Mouse (Mus musculus): ENCODE data around the gene Gga2. TPM values are rescaled to one million over a fixed set of nuclear protein-coding genes. Genes with fewer than 3 reads are reported as not detected.
A peak's percentile ranks its signal among the peaks of the same experiment; 100 is the strongest.

The Gga2 gene
- polyA plus RNA-seq, 1 experiment from 2014 or later: 98.0 TPM

DNA sequence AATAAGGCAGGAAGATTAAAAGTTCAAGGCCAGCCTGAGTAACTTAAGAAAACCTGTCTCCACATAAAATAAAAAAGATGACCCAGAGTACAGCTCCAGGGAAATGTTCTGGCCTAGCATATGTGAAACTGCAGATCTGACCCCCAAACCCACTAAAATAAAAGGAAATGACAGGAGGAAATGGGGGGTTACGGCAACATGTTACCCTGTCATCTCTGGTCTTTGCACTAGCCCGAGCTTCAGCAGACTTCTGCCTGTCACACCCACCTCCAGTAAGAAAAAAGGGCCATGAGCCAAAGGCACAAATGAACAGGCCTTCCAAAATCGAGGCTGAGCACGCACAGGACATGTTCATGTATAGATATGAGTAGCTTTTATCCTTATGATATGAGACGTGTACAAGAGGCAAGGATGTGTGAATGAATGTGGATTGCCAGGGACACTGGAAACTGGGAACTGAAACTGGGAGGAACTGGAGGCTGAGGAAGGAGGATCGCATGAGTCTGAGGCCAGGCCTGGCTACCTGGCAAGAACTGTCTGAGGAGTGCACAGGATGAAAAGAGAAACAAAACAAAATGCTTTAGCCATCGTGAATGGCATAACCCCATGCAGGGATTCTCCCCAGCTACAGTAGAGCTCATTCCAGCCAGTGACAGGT lies 59.0 kb downstream of the Gga2 start:
- Histone ChIP-seq H3K4me3 (no peak overlapping the region), H3K9me3 (replicated peaks) (peaks cover 3% of the 10 kb centered on the region), H3K27ac (ENCODE audit: poor library complexity, severe bottlenecking) (no peak overlapping the region), H3K9ac (no peak overlapping the region), H3K27me3 (replicated peaks) (no peaks in the 10 kb centered on the region), H3K4me2 (no peak overlapping the region), H3K4me1 (replicated peaks) (peaks cover 4% of the 10 kb centered on the region; the same call in 1 of the 2 replicates), H3K36me3 (peaks cover 25% of the 10 kb centered on the region)
- WGBS: 76% methylated on average over 7 of the region's 7 CpGs
- ATAC-seq (ENCODE audit: insufficient number of reproducible peaks, low FRiP score): no peak

- Histone ChIP-seq H3K4me2 (no peak overlapping the region), H3K4me3 (no peak overlapping the region), H3K27me3 (replicated peaks) (no peaks in the 10 kb centered on the region), H3K27ac (ENCODE audit: poor library complexity, severe bottlenecking) (no peak overlapping the region), H3K4me1 (replicated peaks) (no peaks in the 10 kb centered on the region), H3K9me3 (replicated peaks) (no peaks in the 10 kb centered on the region), H3K9ac (no peak overlapping the region), H3K36me3 (peaks cover 24% of the 10 kb centered on the region)
- ATAC-seq (ENCODE audit: insufficient number of reproducible peaks, low FRiP score): no peak
- 87% methylated on average over 12 of the region's 12 CpGs for WGBS
Observed at GRCm38 (mm10) chr7:121955802-121956201, 65.2 kb downstream of the Gga2 start.

- H3K9ac ChIP-seq: no peak overlapping the region
- H3K4me2 ChIP-seq: no peak overlapping the region
- 87% methylated on average over 11 of the region's 11 CpGs for WGBS
- H3K27ac ChIP-seq (ENCODE audit: poor library complexity, severe bottlenecking): no peak overlapping the region
- H3K4me1 ChIP-seq (replicated peaks): no peaks in the 10 kb centered on the region
- H3K9me3 ChIP-seq (replicated peaks): no peaks in the 10 kb centered on the region
- H3K4me3 ChIP-seq: no peak overlapping the region
- ATAC-seq (ENCODE audit: insufficient number of reproducible peaks, low FRiP score): no peak
- no peaks in the 10 kb centered on the region for H3K27me3 ChIP-seq (replicated peaks)
- H3K36me3 ChIP-seq: peaks cover 28% of the 10 kb centered on the region
Observed at GRCm38 (mm10) chr7:121954891-121955669, 65.9 kb downstream of the Gga2 start.

DNA sequence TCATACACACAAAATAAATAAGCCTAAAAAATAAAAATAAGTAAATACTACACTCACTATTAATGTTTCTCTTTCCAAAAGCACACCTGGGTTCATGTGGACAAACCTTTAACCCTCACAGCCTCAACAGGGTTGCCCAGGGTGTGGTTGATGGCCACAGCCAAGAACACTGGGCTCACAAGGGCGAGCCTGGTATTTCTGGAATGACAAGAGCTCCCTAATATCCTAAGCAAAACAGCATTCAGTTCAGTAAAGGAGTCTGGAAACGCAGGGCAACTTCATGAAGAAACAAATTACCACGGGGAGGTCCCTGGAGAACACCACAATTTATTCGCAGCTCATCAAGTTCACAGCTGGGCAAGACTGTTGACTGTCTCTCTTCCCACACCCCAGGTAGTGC lies 73.5 kb downstream of the Gga2 start:
- 58% methylated on average over 4 of the region's 4 CpGs for WGBS
- H3K4me2 ChIP-seq: no peak overlapping the region
- ATAC-seq (ENCODE audit: insufficient number of reproducible peaks, low FRiP score): no peak
- H3K9ac ChIP-seq: no peak overlapping the region
- no peak overlapping the region for H3K27ac ChIP-seq (ENCODE audit: poor library complexity, severe bottlenecking)
- H3K4me3 ChIP-seq: no peak overlapping the region
- H3K9me3 ChIP-seq (replicated peaks): peaks cover 2% of the 10 kb centered on the region; the same call in 1 of the 2 replicates
- H3K4me1 ChIP-seq (replicated peaks): peaks cover 6% of the 10 kb centered on the region
- no peaks in the 10 kb centered on the region for H3K27me3 ChIP-seq (replicated peaks)
- H3K36me3 ChIP-seq: peaks cover 37% of the 10 kb centered on the region

- peaks cover 19% of the 10 kb centered on the region for H3K4me1 ChIP-seq (replicated peaks)
- no peak overlapping the region for H3K9ac ChIP-seq
- H3K4me3 ChIP-seq: no peak overlapping the region
- no peak overlapping the region for H3K27ac ChIP-seq (ENCODE audit: poor library complexity, severe bottlenecking)
- WGBS: 79% methylated on average over 5 of the region's 5 CpGs
- peaks cover 38% of the 10 kb centered on the region for H3K36me3 ChIP-seq
- ATAC-seq (ENCODE audit: insufficient number of reproducible peaks, low FRiP score): no peak
- peaks cover 2% of the 10 kb centered on the region; the same call in 1 of the 2 replicates for H3K9me3 ChIP-seq (replicated peaks)
- H3K4me2 ChIP-seq: no peak overlapping the region
- no peaks in the 10 kb centered on the region for H3K27me3 ChIP-seq (replicated peaks)
Observed at GRCm38 (mm10) chr7:121946196-121946595, 74.8 kb downstream of the Gga2 start.

DNA sequence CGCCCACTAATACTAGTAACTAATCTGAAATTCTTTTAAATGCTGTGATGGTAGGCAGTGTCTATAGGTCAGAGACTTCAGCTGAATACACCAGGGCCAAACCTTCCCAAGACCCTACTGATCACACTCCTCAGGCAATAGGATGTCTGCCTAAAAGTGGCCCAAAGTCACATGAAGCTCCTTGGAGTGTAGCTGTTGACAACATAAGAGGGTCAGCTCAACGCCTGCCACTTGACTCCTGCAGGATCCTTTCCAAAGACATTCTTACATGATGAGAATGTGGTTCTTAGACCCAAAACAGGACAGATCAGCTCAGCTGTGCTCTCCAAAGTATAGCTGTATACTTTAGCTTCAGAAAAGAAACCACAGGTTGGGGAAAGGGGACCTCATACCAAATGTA lies 78.7 kb downstream of the Gga2 start:
- H3K36me3 ChIP-seq: peaks cover 18% of the 10 kb centered on the region
- no peak for ATAC-seq (ENCODE audit: insufficient number of reproducible peaks, low FRiP score)
- 62% methylated on average over 2 of the region's 2 CpGs for WGBS

DNA sequence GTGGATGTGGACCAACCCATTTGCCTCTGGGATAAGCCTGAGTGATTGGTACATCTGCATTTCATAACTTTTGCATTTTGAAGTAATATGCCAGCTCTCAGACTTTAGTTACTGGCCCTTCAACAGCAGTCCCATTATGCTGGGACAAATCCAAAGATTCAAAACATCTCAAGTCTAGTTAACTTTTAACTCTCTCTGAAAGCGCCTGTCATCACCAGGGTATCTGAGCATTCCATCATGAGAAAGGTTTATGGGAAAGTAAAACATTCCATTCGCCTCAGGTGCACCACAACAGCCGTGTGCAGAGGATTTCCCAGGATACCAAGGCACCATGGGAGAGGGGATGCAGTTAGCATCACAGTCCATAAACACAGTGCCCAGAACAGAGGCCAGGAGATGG lies 79.4 kb downstream of the Gga2 start:
- ATAC-seq (ENCODE audit: insufficient number of reproducible peaks, low FRiP score): no peak
- H3K36me3 ChIP-seq: peaks cover 18% of the 10 kb centered on the region
- WGBS: 79% methylated on average over 3 of the region's 3 CpGs
- H3K4me2 ChIP-seq: no peak overlapping the region
- H3K27me3 ChIP-seq (replicated peaks): no peaks in the 10 kb centered on the region
- H3K9ac ChIP-seq: no peak overlapping the region
- no peak overlapping the region for H3K4me3 ChIP-seq
- peaks cover 2% of the 10 kb centered on the region; the same call in 1 of the 2 replicates for H3K9me3 ChIP-seq (replicated peaks)
- peaks cover 60% of the 10 kb centered on the region for H3K4me1 ChIP-seq (replicated peaks)
- no peak overlapping the region for H3K27ac ChIP-seq (ENCODE audit: poor library complexity, severe bottlenecking)

More for the DNA sequence above, 78.7 kb downstream of the Gga2 start:
- no peaks in the 10 kb centered on the region for H3K27me3 ChIP-seq (replicated peaks)
- peaks cover 2% of the 10 kb centered on the region; the same call in 1 of the 2 replicates for H3K9me3 ChIP-seq (replicated peaks)
- H3K4me2 ChIP-seq: no peak overlapping the region
- no peak overlapping the region for H3K27ac ChIP-seq (ENCODE audit: poor library complexity, severe bottlenecking)
- peaks cover 52% of the 10 kb centered on the region for H3K4me1 ChIP-seq (replicated peaks)
- no peak overlapping the region for H3K4me3 ChIP-seq
- no peak overlapping the region for H3K9ac ChIP-seq

- no peak overlapping the region for H3K27ac ChIP-seq (ENCODE audit: poor library complexity, severe bottlenecking)
- H3K4me3 ChIP-seq: no peak overlapping the region
- peaks cover 18% of the 10 kb centered on the region for H3K36me3 ChIP-seq
- H3K4me2 ChIP-seq: no peak overlapping the region
- H3K27me3 ChIP-seq (replicated peaks): no peaks in the 10 kb centered on the region
- ATAC-seq (ENCODE audit: insufficient number of reproducible peaks, low FRiP score): no peak
- 76% methylated on average over 3 of the region's 3 CpGs for WGBS
- peaks cover 2% of the 10 kb centered on the region; the same call in 1 of the 2 replicates for H3K9me3 ChIP-seq (replicated peaks)
- H3K4me1 ChIP-seq (replicated peaks): peaks cover 66% of the 10 kb centered on the region
- no peak overlapping the region for H3K9ac ChIP-seq
Observed at GRCm38 (mm10) chr7:121941016-121941415, 80.0 kb downstream of the Gga2 start.

DNA sequence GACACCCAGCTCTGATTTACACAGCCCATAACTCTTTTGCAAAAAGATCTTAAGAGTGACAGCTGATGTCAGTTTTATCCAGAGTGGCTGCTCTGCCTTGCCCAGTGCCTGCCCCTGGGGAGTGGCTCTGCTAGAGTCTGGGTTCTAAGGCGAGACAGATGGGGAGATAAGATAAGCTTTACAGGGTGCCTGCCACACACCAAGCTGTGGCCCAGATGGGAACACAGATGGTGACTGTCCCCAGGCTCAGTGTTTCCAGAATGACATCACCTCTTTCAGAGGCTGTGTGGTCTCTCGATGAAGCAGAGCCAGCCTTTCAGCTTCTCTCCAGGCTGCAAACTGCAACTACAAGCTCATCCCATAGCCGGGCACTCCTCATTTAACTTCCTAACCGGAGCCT lies 81.3 kb downstream of the Gga2 start:
- H3K4me3 ChIP-seq: no peak overlapping the region
- H3K27me3 ChIP-seq (replicated peaks): no peaks in the 10 kb centered on the region
- H3K36me3 ChIP-seq: peaks cover 21% of the 10 kb centered on the region
- no peak overlapping the region for H3K4me2 ChIP-seq
- WGBS: 23% methylated on average over 4 of the region's 4 CpGs
- H3K27ac ChIP-seq (ENCODE audit: poor library complexity, severe bottlenecking): no peak overlapping the region
- ATAC-seq (ENCODE audit: insufficient number of reproducible peaks, low FRiP score): no peak; the same call in 1 of the 2 replicates
- H3K4me1 ChIP-seq (replicated peaks): peaks cover 72% of the 10 kb centered on the region
- peaks cover 2% of the 10 kb centered on the region; the same call in 1 of the 2 replicates for H3K9me3 ChIP-seq (replicated peaks)
- 0 out of 2 replicates have a peak overlapping the region, but pooled peaks have one; percentile 3 for H3K9ac ChIP-seq

GRCm38 (mm10) chr7:121939244-121939643 lies 81.8 kb downstream of the Gga2 start:
- H3K4me3 ChIP-seq: no peak overlapping the region
- no peak overlapping the region for H3K27ac ChIP-seq (ENCODE audit: poor library complexity, severe bottlenecking)
- no peak for ATAC-seq (ENCODE audit: insufficient number of reproducible peaks, low FRiP score)
- no peaks in the 10 kb centered on the region for H3K27me3 ChIP-seq (replicated peaks)
- H3K36me3 ChIP-seq: peaks cover 21% of the 10 kb centered on the region
- H3K9me3 ChIP-seq (replicated peaks): peaks cover 2% of the 10 kb centered on the region; the same call in 1 of the 2 replicates
- H3K9ac ChIP-seq: no peak overlapping the region
- no peak overlapping the region for H3K4me2 ChIP-seq
- 71% methylated on average over 6 of the region's 6 CpGs for WGBS
- peaks cover 72% of the 10 kb centered on the region for H3K4me1 ChIP-seq (replicated peaks)

GRCm38 (mm10) chr7:121938124-121938891 lies 82.7 kb downstream of the Gga2 start:
- peaks cover 2% of the 10 kb centered on the region; the same call in 1 of the 2 replicates for H3K9me3 ChIP-seq (replicated peaks)
- H3K9ac ChIP-seq: no peak overlapping the region
- no peaks in the 10 kb centered on the region for H3K27me3 ChIP-seq (replicated peaks)
- ATAC-seq (ENCODE audit: insufficient number of reproducible peaks, low FRiP score): no peak
- H3K36me3 ChIP-seq: peaks cover 13% of the 10 kb centered on the region; the same call in 1 of the 2 replicates
- H3K27ac ChIP-seq (ENCODE audit: poor library complexity, severe bottlenecking): no peak overlapping the region
- peaks cover 76% of the 10 kb centered on the region for H3K4me1 ChIP-seq (replicated peaks)
- no peak overlapping the region for H3K4me3 ChIP-seq
- 79% methylated on average over 8 of the region's 8 CpGs for WGBS
- no peak overlapping the region for H3K4me2 ChIP-seq

All from heart, embryonic 12.5 days (tissue).